Mouse (Mus musculus) intestine, embryonic 14.5 days (tissue): ENCODE data around the gene Fndc10. TPM values are rescaled to one million over a fixed set of nuclear protein-coding genes. Genes with fewer than 3 reads are reported as not detected.
"Not testable (repeated sequence)": the region's sequence is repeated elsewhere in the genome, so short reads cannot be mapped to it uniquely, and the experiment has no call there.

Experiments used
- ATAC-seq: fragments of 200-750 bp; cut with Nextera tagmentation; replicated peaks from 2 replicates; pipeline ENCODE4 v1.8.0; 2017; ENCODE audit warnings: low read depth, moderate number of reproducible peaks, moderate TSS enrichment, moderate library complexity; ENCODE audit not compliant: low FRiP score, low TSS enrichment
- DNase-seq: peaks from one replicate; pipeline ENCODE4 v3.0.0-alpha.2; 2018; ENCODE audit warnings: low spot score
- H3K27ac ChIP-seq: fragments of 300-500 bp; sonication (generic); 2 replicates; pipeline ENCODE4 v1.5.1; 2014; ENCODE audit warnings: low read depth, mild to moderate bottlenecking, control low read depth
- H3K27me3 ChIP-seq: fragments of 300-500 bp; sonication (generic); replicated peaks from 2 replicates; pipeline ENCODE4 v1.6.1; 2014; ENCODE audit warnings: low read length, control low read depth; ENCODE audit not compliant: control insufficient read depth, insufficient read depth
- H3K36me3 ChIP-seq: fragments of 300-500 bp; sonication (generic); 2 replicates; pipeline ENCODE4 v1.6.1; 2014; ENCODE audit warnings: low read length, control low read depth; ENCODE audit not compliant: control insufficient read depth, insufficient read depth
- H3K4me1 ChIP-seq: fragments of 300-500 bp; sonication (generic); replicated peaks from 2 replicates; pipeline ENCODE4 v1.6.1; 2014; ENCODE audit warnings: low read length, control low read depth, mixed read lengths; ENCODE audit not compliant: control insufficient read depth, insufficient read depth
- H3K4me2 ChIP-seq: fragments of 300-500 bp; sonication (generic); 2 replicates; pipeline ENCODE4 v1.6.1; 2014; ENCODE audit warnings: low read length
- H3K4me3 ChIP-seq: fragments of 300-500 bp; sonication (generic); 2 replicates; pipeline ENCODE4 v1.5.1; 2014; ENCODE audit warnings: low read depth, low read length, control low read depth, mixed read lengths
- H3K9ac ChIP-seq: fragments of 300-500 bp; sonication (generic); 2 replicates; pipeline ENCODE4 v1.6.1; 2014; ENCODE audit warnings: mild to moderate bottlenecking, low read length
- H3K9me3 ChIP-seq: fragments of 300-500 bp; sonication (generic); 2 replicates; pipeline ENCODE4 v1.6.1; 2016; ENCODE audit warnings: low read length, control low read depth; ENCODE audit not compliant: control insufficient read depth
- WGBS: fragments of 180-500 bp; shearing (Covaris S2); extraction: QIAGEN DNeasy Blood & Tissue Kit; methylation state at CpG from one replicate; pipeline ENCODE4 v1.1.7; 2014; 5-methylcytosine and 5-hydroxymethylcytosine counted together
- polyA plus RNA-seq: library from polyadenylated mRNA; unstranded; fragments of >200 nt; fragmentation: Nextera tagmentation; extraction: Ambion mirVana; gene quantifications from 2 replicates; pipeline ENCODE4 v1.2.1, GENCODE M21; 2014

Gene Fndc10
- polyA plus RNA-seq, 1 experiment from 2014 or later: 3.1 TPM

DNA sequence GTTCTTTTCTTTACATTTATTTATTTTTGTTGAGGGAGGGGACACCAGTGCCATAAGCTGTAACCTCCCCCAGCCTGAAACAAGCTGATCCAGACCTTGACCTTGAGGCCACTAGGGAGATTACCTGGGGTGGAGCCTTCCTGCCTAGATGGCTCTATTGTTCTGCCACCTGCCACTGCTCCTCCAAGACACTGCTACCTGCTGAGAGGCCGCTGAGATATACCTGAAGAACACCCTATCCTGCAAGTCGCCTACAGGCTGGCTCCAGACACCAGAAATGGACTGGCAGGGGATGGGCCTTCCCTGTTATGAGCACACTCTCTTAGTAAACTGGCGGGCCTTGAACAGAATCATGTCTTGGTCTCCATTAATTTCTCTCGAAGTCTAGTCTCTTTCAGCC, 23.9 kb upstream of the Fndc10 start:
- H3K4me1 ChIP-seq, H3K27ac ChIP-seq, DNase-seq, H3K27me3 ChIP-seq, ATAC-seq, H3K9ac ChIP-seq, H3K9me3 ChIP-seq, H3K4me2 ChIP-seq, H3K4me3 ChIP-seq: not testable (repeated sequence)
- 62% methylated on average over 4 of the region's 4 CpGs for WGBS
- peaks cover 12% of the 10 kb centered on the region for H3K36me3 ChIP-seq

- Histone ChIP-seq H3K27me3 (no peaks in the 10 kb centered on the region), H3K4me2 (no peak overlapping the region), H3K36me3 (no peaks in the 10 kb centered on the region), H3K27ac (no peak overlapping the region), H3K4me1 (peaks cover 6% of the 10 kb centered on the region; the same call in 1 of the 2 replicates), H3K9ac (no peak overlapping the region), H3K4me3 (no peak overlapping the region), H3K9me3 (no peaks in the 10 kb centered on the region)
- ATAC-seq: no peak
- DNase-seq: no peak
- WGBS: 55% methylated on average over 2 of the region's 2 CpGs
These were observed 22.1 kb upstream of the Fndc10 start for GRCm38 (mm10) chr4:155672082-155672481.

DNA sequence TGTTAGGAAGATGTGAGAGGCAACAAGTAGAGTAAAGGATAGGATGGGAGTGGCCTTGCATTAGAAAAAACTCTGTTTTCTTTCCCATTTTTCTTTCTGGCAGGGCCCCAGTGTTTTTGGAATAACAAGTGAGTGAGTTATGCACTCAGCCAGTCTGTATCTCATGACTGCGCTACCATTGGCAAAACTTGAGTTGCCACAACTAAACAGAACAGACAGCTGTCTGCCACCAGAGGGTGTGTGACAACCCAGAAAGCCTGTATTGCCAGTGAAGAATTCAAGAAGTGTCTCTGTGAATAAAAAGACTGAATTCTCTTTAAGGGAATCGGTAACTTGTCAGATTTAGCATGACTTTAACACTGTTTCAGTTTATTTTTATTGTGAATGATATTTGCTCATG, 18.2 kb upstream of the Fndc10 start:
- DNase-seq (no peak), ATAC-seq (no peak)
- Histone ChIP-seq H3K9me3 (no peaks in the 10 kb centered on the region), H3K9ac (no peak overlapping the region), H3K27ac (no peak overlapping the region), H3K27me3 (no peaks in the 10 kb centered on the region), H3K4me3 (no peak overlapping the region), H3K36me3 (no peaks in the 10 kb centered on the region), H3K4me2 (no peak overlapping the region), H3K4me1 (no peaks in the 10 kb centered on the region)
- WGBS: 84% methylated on average over 2 of the region's 2 CpGs

DNA sequence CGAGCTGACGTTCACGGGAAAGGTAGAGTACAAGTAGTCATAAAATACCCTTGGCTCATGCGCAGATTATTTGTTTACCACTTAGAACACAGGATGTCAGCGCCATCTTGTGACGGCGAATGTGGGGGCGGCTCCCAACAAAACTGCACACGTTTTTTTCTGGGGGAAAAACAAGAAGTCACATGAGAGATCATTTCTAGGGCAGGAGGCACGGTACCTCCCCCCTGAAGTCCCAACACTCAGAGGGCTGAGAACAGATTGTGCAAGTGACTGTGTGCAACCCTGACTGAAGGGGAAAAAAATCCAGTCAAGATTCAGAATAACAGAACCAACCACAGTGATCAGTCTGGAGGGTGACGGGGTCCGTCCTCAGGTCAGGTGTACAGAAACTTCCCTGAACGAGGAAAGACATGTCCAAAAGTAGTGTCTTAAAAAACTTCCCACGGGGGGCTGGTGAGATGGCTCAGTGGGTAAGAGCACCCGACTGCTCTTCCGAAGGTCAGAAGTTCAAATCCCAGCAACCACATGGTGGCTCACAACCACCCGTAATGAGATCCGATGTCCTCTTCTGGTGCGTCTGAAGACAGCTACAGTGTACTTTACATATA, 10.4 kb upstream of the Fndc10 start:
- H3K9me3 ChIP-seq, H3K27ac ChIP-seq, DNase-seq, H3K27me3 ChIP-seq, H3K4me3 ChIP-seq, H3K9ac ChIP-seq, H3K4me1 ChIP-seq, H3K4me2 ChIP-seq, ATAC-seq, H3K36me3 ChIP-seq: not testable (repeated sequence)
- WGBS: 88% methylated on average over 15 of the region's 19 CpGs

DNA sequence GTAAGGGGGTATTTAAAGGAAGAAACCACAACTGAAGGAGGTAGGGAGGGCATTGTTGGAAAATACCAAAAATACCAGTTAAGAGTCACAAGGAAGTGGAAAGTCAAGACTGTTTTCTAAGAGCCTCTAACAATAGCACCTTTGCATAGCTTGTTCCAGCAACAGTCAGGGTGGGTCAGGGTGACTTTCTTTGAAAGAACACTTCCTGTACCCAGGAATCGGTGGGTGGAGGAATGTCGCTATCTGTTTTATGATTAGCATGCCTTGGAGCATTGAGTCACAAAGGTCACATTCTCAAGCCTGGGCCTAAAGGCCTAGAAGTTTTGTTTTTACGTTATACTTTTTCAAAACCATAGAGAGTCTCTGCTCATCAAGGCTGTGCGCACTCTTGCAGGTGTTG, 6.4 kb upstream of the Fndc10 start:
- 78% methylated on average over 4 of the region's 4 CpGs for WGBS
- not testable (repeated sequence) for H3K4me2 ChIP-seq, H3K36me3 ChIP-seq, H3K27ac ChIP-seq, ATAC-seq, H3K9me3 ChIP-seq, H3K4me3 ChIP-seq, DNase-seq, H3K27me3 ChIP-seq, H3K9ac ChIP-seq, H3K4me1 ChIP-seq

DNA sequence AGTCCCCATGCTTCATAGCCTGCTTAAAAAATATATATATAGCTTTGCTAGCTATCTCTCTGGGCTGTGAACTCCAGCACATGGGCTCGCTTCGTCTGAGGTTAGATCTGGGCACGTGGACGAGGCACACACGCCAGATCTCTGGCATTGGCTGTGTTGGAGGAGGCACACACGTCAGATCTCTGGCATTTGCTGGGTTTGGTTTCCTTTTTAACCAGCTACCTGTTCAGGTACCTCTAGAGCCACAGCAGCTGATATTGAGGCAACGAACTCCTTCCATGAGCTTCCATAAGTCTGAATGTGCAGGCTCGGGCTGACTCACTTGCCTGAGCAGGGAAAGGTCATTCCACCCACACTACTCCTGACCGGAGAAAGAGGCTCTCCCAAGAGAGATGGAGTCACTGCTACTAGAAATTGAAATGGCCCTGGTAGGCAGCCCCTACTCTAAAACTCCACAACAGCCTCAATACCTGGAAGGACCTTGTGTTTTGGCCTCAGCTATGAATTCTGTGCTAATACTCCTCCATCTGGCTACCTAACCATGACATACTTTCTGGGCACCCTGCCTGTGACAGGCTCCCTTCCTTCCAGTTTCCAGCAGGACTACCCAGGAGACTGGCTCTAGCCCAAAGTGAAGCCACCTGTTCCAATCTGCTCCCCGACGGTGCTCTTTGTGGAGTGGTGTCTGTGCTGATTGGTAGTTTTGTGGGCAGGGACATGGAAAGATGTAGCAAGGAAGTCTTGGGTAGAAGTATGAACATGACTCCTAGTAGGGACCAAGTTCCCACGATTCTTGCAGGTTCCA, 3.4 kb upstream of the Fndc10 start:
- Histone ChIP-seq H3K27me3 (0 out of 2 replicates have a peak, but pooled peaks cover 2% of the 10 kb centered on the region), H3K9me3 (no peaks in the 10 kb centered on the region), H3K36me3 (no peaks in the 10 kb centered on the region), H3K4me2 (no peak overlapping the region), H3K27ac (no peak overlapping the region), H3K4me3 (no peak overlapping the region), H3K4me1 (peaks cover 9% of the 10 kb centered on the region), H3K9ac (no peak overlapping the region)
- WGBS: 80% methylated on average over 12 of the region's 12 CpGs
- ATAC-seq (no peak), DNase-seq (no peak)

- no peak overlapping the region for H3K9ac ChIP-seq
These were observed 1.7 kb upstream of the Fndc10 start for GRCm38 (mm10) chr4:155692421-155692820.

DNA sequence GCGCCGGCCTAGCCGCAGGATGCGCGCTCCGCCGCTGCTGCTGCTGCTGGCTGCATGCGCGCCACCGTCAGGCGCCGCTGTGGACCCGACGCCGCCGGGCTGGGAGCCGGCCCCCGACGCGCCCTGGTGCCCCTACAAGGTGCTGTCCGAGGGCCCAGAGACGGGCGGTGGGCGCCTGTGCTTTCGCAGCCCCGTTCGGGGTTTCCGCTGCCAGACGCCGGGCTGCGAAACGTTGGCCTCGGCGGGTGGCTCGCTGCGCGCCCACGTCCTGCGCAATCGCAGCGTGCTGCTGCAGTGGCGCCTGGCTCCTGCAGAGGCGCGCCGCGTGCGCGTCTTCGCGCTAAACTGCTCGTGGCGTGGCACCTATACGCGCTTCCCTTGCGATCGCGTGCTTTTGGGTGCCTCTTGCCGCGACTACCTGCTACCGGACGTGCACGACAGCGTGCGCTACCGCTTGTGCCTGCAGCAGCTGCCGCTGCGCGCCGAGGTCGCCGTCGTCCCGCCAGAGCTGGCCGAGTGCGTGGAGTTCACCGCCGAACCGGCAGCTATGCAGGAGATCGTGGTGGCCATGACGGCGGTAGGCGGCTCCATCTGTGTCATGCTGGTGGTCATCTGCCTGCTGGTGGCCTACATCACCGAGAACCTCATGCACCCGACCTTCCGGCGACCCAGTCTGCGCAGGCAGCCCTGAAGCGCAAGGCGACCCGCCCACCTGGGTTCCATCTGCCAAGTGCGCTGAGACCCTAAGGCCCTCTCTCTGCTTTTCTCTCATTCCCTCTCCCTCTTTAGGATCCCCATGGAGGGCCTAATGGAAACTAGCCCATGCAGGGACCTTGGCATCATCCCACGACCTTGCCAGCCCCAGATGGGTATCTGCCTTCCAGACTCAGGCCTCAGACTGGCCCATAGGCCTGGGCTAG, 600 bp downstream of the Fndc10 start:
- Histone ChIP-seq H3K4me3 (peak overlapping the region; percentile 67), H3K36me3 (no peaks in the 10 kb centered on the region), H3K27me3 (0 out of 2 replicates have a peak, but pooled peaks cover 2% of the 10 kb centered on the region), H3K9me3 (no peaks in the 10 kb centered on the region), H3K4me2 (peak overlapping the region; percentile 93), H3K4me1 (peaks cover 15% of the 10 kb centered on the region), H3K9ac (peak overlapping the region; percentile 69), H3K27ac (peak overlapping the region; percentile 57)
- DNase-seq: peak; percentile 80
- peak; percentile 72 for ATAC-seq
- 2% methylated on average over 80 of the region's 92 CpGs for WGBS

More at GRCm38 (mm10) chr4:155692421-155692820, 1.7 kb upstream of the Fndc10 start:
- H3K4me1 ChIP-seq: peaks cover 15% of the 10 kb centered on the region
- no peak overlapping the region for H3K4me3 ChIP-seq
- no peak for ATAC-seq
- H3K4me2 ChIP-seq: no peak overlapping the region
- H3K36me3 ChIP-seq: no peaks in the 10 kb centered on the region
- no peaks in the 10 kb centered on the region for H3K9me3 ChIP-seq
- 97% methylated on average over 3 of the region's 3 CpGs for WGBS
- no peak for DNase-seq
- H3K27me3 ChIP-seq: 0 out of 2 replicates have a peak, but pooled peaks cover 2% of the 10 kb centered on the region
- H3K27ac ChIP-seq: no peak overlapping the region
